Mouse (Mus musculus) macrophage (primary cell): Measurements from ENCODE around the gene Cpped1. TPM values are rescaled to one million over a fixed set of nuclear protein-coding genes. Genes with fewer than 3 reads are reported as not detected.

Experiments used
- H3K27ac ChIP-seq: fragments of 350-480 bp; formaldehyde crosslinking; 2 replicates; pipeline ENCODE4 v1.9.0; 2021
- H3K36me3 ChIP-seq: fragments of 350-480 bp; formaldehyde crosslinking; 2 replicates; pipeline ENCODE4 v1.9.0; 2021; ENCODE audit errors: inconsistent target
- H3K4me3 ChIP-seq: fragments of 350-480 bp; formaldehyde crosslinking; 2 replicates; pipeline ENCODE4 v1.9.0; 2021; ENCODE audit errors: inconsistent target
- H3K79me2 ChIP-seq: fragments of 350-480 bp; formaldehyde crosslinking; 2 replicates; pipeline ENCODE4 v1.9.0; 2021; ENCODE audit errors: inconsistent target
- WGBS: methylation state at CpG from one replicate; pipeline ENCODE4 v1.1.7; 2026; ENCODE audit warnings: inconsistent platforms; ENCODE audit not compliant: missing documents; 5-methylcytosine and 5-hydroxymethylcytosine counted together
- polyA plus RNA-seq: library from polyadenylated mRNA; stranded (reverse); fragments of 250-400 nt; gene quantifications from 3 replicates; pipeline ENCODE4 v1.2.4, GENCODE M21; 2018; ENCODE audit warnings: inconsistent platforms

The Cpped1 gene
- polyA plus RNA-seq, 1 experiment from 2014 or later, result 40.9 TPM

DNA sequence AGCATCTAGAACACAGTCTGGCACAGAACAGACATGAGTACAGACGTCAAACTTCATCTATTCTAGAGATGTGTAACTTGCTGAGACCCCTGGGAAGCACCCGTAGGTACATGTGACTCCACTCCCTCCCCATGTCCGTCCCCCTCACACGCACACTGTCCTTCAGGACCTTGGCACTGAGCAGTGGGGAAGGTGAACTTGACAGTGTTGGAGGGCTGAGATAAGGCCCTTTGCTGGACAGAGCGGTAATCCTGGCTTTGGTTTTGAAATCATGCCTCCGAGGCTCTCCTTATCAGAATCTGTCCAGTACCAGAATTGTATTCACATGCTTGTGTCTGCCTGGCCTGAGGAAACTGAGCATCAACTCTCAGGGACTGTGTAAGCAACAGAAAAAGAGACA lies 28.8 kb downstream of the Cpped1 start:
- Histone ChIP-seq H3K4me3 (no peak overlapping the region), H3K27ac (no peak overlapping the region), H3K36me3 (peaks cover 24% of the 10 kb centered on the region; the same call in 1 of the 2 replicates), H3K79me2 (no peaks in the 10 kb centered on the region)
- 97% methylated on average over 6 of the region's 6 CpGs for WGBS

GRCm38 (mm10) chr16:11879196-11879595 lies 30.0 kb downstream of the Cpped1 start:
- H3K4me3 ChIP-seq, result no peak overlapping the region
- H3K27ac ChIP-seq, result no peak overlapping the region
- peaks cover 12% of the 10 kb centered on the region; the same call in 1 of the 2 replicates for H3K36me3 ChIP-seq
- WGBS, result over 99% methylated on average over 6 of the region's 6 CpGs
- no peaks in the 10 kb centered on the region for H3K79me2 ChIP-seq

DNA sequence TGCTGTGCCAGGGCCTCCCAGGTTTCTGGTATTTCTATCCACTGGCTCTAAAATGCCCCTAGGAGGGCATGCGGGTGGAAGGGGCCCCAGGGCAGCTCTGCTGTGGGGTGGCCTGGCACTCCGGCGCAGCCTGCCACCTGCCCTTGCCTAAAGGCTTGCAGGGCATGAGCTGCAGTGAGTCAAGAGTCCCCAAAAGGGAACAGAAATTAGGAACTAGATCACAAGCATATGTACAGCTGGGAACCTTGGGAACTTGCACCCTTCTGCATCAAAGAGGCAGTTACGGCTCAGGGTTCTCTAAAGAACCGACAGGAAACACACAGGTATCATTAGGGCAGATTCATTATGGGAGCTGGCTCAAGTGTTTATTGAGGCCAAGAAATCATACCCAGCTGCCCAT lies 34.0 kb downstream of the Cpped1 start:
- Histone ChIP-seq H3K27ac (peak overlapping the region; percentile 46), H3K36me3 (peaks cover 7% of the 10 kb centered on the region; the same call in 1 of the 2 replicates), H3K79me2 (no peaks in the 10 kb centered on the region), H3K4me3 (no peak overlapping the region)
- 13% methylated on average over 5 of the region's 5 CpGs for WGBS

GRCm38 (mm10) chr16:11873292-11873691 lies 36.0 kb downstream of the Cpped1 start:
- peaks cover 5% of the 10 kb centered on the region; the same call in 1 of the 2 replicates for H3K36me3 ChIP-seq
- 97% methylated on average over 3 of the region's 3 CpGs for WGBS
- no peaks in the 10 kb centered on the region for H3K79me2 ChIP-seq
- H3K27ac ChIP-seq, result no peak overlapping the region
- no peak overlapping the region for H3K4me3 ChIP-seq

- no peak overlapping the region for H3K4me3 ChIP-seq
- WGBS, result 92% methylated on average over 3 of the region's 3 CpGs
Measured at GRCm38 (mm10) chr16:11868486-11868885, 40.8 kb downstream of the Cpped1 start.

DNA sequence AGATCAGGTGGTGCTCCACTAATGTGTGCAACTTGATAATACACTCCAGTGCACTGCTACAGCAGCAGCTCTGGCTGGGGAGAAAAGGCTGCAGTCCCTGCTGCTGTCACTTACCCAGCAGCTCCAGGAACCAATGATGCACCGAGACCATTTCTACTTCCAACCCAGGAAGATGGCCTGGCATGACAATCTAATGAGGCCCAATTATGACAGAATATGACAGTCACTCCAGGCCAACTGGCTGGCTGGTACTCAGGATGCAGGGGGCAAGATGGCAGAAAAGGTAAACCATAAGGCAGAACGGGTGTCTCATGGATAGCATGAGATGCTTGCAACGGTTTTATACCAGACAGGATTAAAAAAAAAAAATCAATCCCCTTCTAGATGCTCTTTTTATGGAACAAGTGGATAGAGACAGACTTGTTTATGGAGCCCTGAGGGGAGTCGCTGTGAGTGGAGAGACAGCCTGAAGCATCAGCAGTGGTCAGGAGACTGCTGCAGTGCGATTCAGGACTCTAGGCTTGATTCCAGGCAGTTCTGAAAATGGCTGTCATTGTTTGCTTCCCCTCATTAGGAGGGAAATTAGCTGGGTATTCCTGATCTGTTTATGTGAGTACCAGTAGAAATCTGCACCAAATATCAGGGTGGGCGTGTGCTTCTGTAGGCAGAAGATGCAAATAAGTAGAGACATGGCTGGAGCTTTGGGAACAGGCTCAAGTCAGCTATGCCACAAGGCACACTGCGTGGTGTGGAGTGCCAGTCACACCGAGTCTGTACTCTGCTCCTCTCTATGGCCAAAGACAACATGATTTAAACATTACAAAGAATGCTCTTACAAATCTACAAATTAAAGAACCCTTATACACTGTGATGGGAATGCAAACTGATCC lies 56.3 kb downstream of the Cpped1 start:
- WGBS, result 97% methylated on average over 8 of the region's 8 CpGs

More at GRCm38 (mm10) chr16:11868486-11868885, 40.8 kb downstream of the Cpped1 start:
- Histone ChIP-seq H3K36me3 (peaks cover 15% of the 10 kb centered on the region; the same call in 1 of the 2 replicates), H3K27ac (no peak overlapping the region), H3K79me2 (no peaks in the 10 kb centered on the region)

GRCm38 (mm10) chr16:11848990-11849658 lies 60.1 kb downstream of the Cpped1 start:
- Histone ChIP-seq H3K4me3 (no peak overlapping the region), H3K79me2 (no peaks in the 10 kb centered on the region), H3K27ac (no peak overlapping the region), H3K36me3 (no peaks in the 10 kb centered on the region; the same call in 1 of the 2 replicates)
- WGBS, result 86% methylated on average over 5 of the region's 5 CpGs

More for the DNA sequence above, 56.3 kb downstream of the Cpped1 start:
- H3K79me2 ChIP-seq, result no peaks in the 10 kb centered on the region
- H3K4me3 ChIP-seq, result no peak overlapping the region
- no peak overlapping the region for H3K27ac ChIP-seq
- H3K36me3 ChIP-seq, result no peaks in the 10 kb centered on the region

DNA sequence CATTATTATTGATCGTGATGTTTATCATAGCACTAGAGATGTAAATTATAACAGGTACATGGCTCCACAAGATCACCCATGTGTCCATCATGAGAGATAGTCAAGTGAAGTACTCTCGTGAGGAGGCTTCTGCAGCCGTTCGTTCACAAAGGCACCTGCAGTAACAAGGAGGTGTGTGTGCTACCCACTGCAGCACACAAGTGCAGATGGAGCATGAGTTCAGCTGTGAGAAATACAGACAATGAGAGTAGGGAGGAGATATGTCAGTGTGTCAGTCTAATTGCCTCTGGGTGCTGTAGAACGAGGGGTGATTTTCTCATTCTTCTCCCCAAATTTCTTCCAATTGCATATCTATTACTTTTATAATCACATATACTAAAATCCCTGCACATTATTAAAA lies 63.9 kb downstream of the Cpped1 start:
- WGBS, result 94% methylated on average over 5 of the region's 5 CpGs

DNA sequence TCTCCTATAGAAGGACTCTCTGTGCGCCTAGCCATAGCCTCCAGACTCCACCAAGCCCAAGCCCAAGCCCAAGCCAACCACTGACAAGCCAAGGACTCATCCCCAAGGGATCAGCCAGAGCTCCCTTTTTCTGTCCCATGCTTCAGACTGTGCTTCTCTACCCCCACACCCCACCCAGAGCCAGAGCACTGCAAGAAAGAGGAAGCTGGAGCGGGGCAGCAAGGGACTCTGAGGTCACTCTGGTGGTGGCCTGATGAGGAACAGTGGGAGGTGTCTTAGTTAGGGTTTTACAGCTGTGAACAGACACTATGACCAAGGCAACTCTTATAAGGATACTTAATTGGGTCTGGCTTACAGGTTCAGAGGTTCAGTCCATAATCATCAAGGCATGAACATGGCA lies 65.8 kb downstream of the Cpped1 start:
- WGBS, result 49% methylated on average over 2 of the region's 2 CpGs
- peak overlapping the region; percentile 57 for H3K27ac ChIP-seq
- no peaks in the 10 kb centered on the region; the same call in 1 of the 2 replicates for H3K36me3 ChIP-seq
- no peaks in the 10 kb centered on the region for H3K79me2 ChIP-seq
- no peak overlapping the region for H3K4me3 ChIP-seq

More for the DNA sequence above, 63.9 kb downstream of the Cpped1 start:
- Histone ChIP-seq H3K36me3 (no peaks in the 10 kb centered on the region; the same call in 1 of the 2 replicates), H3K79me2 (no peaks in the 10 kb centered on the region), H3K4me3 (no peak overlapping the region), H3K27ac (no peak overlapping the region)

DNA sequence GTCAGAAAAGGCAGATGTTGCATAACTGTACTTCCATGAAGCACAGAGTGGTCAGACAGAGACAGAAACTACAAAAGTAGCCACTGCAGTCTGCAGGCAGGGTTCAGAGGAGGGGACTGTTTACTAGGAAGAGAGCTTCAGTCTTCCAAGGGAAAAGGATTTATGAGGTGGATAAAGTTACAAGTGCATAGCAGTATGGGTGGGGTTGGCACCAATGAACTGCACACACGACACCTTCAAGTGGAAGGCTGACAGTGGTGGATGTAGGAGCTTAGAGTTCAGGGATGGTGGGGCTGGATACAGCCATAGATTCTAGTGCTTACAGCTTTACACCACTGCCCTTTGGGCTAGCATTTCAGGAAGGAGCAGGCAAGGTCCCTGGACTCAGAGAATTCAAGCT lies 75.8 kb downstream of the Cpped1 start:
- Histone ChIP-seq H3K27ac (no peak overlapping the region), H3K79me2 (no peaks in the 10 kb centered on the region), H3K4me3 (no peak overlapping the region), H3K36me3 (0 out of 2 replicates have a peak, but pooled peaks cover under 1% of the 10 kb centered on the region)
- 100% methylated on average over 1 of the region's 1 CpGs for whole genome bisulfite sequencing

DNA sequence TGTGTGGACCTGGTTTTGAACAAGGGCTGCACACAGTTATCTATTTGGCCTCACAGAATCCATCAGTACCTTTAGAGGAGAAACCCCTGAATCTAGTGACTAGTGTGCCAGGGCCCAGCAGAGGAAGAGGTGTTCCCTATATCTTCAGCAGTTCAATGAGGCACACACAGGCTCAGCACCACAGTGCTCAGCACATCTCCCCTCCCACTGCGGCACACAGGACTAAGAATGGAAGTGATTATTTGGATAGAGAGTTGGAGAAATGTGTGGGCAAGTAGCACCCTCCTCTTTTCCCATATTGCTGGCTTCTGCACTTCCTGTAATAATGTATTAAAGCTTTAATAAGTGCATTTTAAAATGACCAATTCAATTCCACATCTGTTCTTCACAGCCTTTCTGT lies 80.4 kb downstream of the Cpped1 start:
- no peaks in the 10 kb centered on the region for H3K79me2 ChIP-seq
- no peak overlapping the region for H3K4me3 ChIP-seq
- H3K36me3 ChIP-seq, result 0 out of 2 replicates have a peak, but pooled peaks cover 7% of the 10 kb centered on the region
- H3K27ac ChIP-seq, result no peak overlapping the region
- 91% methylated on average over 1 of the region's 1 CpGs for WGBS

DNA sequence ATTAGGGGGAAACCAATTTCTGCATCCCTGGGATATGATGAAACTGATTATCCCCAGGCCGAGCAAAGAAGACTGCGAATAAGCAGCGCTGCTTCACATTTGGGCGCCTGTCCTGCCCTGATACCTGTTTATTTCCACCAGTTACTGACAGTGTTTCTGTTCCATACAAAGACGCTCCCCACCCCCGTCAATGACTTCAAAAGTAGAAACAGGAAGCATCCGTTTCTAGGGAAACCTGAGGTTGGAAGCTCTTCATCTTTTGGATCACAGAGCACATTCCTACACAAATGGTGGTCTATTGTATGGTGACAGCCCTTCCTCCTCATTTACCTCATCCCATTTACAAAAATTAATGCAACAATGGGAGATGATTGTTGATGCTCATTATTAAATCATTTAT lies 84.4 kb downstream of the Cpped1 start:
- H3K27ac ChIP-seq, result no peak overlapping the region
- 88% methylated on average over 7 of the region's 7 CpGs for WGBS
- H3K36me3 ChIP-seq, result 0 out of 2 replicates have a peak, but pooled peaks cover 7% of the 10 kb centered on the region
- no peaks in the 10 kb centered on the region for H3K79me2 ChIP-seq
- no peak overlapping the region for H3K4me3 ChIP-seq

GRCm38 (mm10) chr16:11824385-11824784 lies 84.9 kb downstream of the Cpped1 start:
- Histone ChIP-seq H3K36me3 (0 out of 2 replicates have a peak, but pooled peaks cover 7% of the 10 kb centered on the region), H3K79me2 (no peaks in the 10 kb centered on the region), H3K27ac (no peak overlapping the region), H3K4me3 (no peak overlapping the region)
- WGBS, result 92% methylated on average over 8 of the region's 8 CpGs

DNA sequence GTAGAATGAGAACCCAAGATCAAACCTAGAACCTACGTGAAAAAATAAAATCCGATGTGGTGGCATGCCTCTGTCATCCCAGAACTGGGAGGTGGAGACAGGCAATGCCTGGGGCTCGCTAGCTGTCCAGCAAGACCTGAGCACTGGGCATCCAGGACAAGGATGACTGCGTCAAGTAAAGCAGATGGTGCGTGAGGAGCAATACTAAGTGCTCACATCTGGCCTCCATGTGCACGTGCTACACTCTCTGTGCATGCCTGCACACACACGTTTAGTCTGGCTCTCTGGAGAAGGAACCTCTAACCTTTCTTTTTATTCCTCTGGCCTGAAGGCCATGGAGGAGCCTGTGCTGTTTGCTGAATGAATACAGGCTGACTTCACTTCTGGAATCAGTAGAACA lies 88.5 kb downstream of the Cpped1 start:
- H3K79me2 ChIP-seq, result no peaks in the 10 kb centered on the region
- H3K4me3 ChIP-seq, result no peak overlapping the region
- H3K27ac ChIP-seq, result no peak overlapping the region
- 98% methylated on average over 7 of the region's 7 CpGs for WGBS
- H3K36me3 ChIP-seq, result no peaks in the 10 kb centered on the region
